Mouse (Mus musculus): ENCODE measurements around the gene Tmem121. TPM values are rescaled to one million over a fixed set of nuclear protein-coding genes. Genes with fewer than 3 reads are reported as not detected.
A peak's percentile ranks its signal among the peaks of the same experiment; 100 is the strongest.
"Not testable (repeated sequence)": the region's sequence is repeated elsewhere in the genome, so short reads cannot be mapped to it uniquely, and the experiment has no call there.

Gene Tmem121
- total RNA-seq, 2 experiments from 2014 or later: 0.15 TPM

GRCm38 (mm10) chr12:113181020-113181419 is 4.7 kb upstream of the Tmem121 start:
- intact Hi-C loops (cut with DNase I): no loop called here
- no peak for DNase-seq

GRCm38 (mm10) chr12:113184945-113185344 is 785 bp upstream of the Tmem121 start:
- DNase-seq: no peak
- intact Hi-C loops (cut with DNase I): no loop called here

- no peak for DNase-seq
- intact Hi-C loops (cut with DNase I): no loop called here
Measured at GRCm38 (mm10) chr12:113186326-113187010, 738 bp downstream of the Tmem121 start.

- no peak for DNase-seq
- intact Hi-C loops (cut with DNase I): no loop called here
Measured at GRCm38 (mm10) chr12:113187011-113187375, 1.3 kb downstream of the Tmem121 start.

GRCm38 (mm10) chr12:113187584-113188295 is 2.0 kb downstream of the Tmem121 start:
- DNase-seq: peak; percentile 54 to 63
- intact Hi-C loops (cut with DNase I): no loop called here

GRCm38 (mm10) chr12:113188349-113189055 is 2.8 kb downstream of the Tmem121 start:
- intact Hi-C loops (cut with DNase I): no loop called here

GRCm38 (mm10) chr12:113193423-113193822 is 7.7 kb downstream of the Tmem121 start:
- DNase-seq: no peak
- intact Hi-C loops (cut with DNase I): no loop called here

More at GRCm38 (mm10) chr12:113188349-113189055, 2.8 kb downstream of the Tmem121 start:
- no peak for DNase-seq

- intact Hi-C loops (cut with DNase I); DNase-seq: not testable (repeated sequence)
Measured at GRCm38 (mm10) chr12:113199132-113199531, 13.4 kb downstream of the Tmem121 start.

GRCm38 (mm10) chr12:113201301-113201700 is 15.6 kb downstream of the Tmem121 start:
- DNase-seq: no peak

GRCm38 (mm10) chr12:113202008-113202407 is 16.3 kb downstream of the Tmem121 start:
- DNase-seq: no peak
- intact Hi-C loops (cut with DNase I): no loop called here

More at GRCm38 (mm10) chr12:113201301-113201700, 15.6 kb downstream of the Tmem121 start:
- intact Hi-C loops (cut with DNase I): no loop called here

GRCm38 (mm10) chr12:113203522-113203921 is 17.8 kb downstream of the Tmem121 start:
- intact Hi-C loops (cut with DNase I): no loop called here
- no peak for DNase-seq

- intact Hi-C loops (cut with DNase I): no loop called here
- no peak for DNase-seq
Measured at GRCm38 (mm10) chr12:113205251-113205942, 19.7 kb downstream of the Tmem121 start.

- intact Hi-C loops (cut with DNase I): no loop called here
- DNase-seq: no peak
Measured at GRCm38 (mm10) chr12:113207737-113208136, 22.0 kb downstream of the Tmem121 start.

- DNase-seq: no peak
- intact Hi-C loops (cut with DNase I): no loop called here
Measured at GRCm38 (mm10) chr12:113210586-113211378, 25.1 kb downstream of the Tmem121 start.

GRCm38 (mm10) chr12:113211772-113212171 is 26.0 kb downstream of the Tmem121 start:
- intact Hi-C loops (cut with DNase I): no loop called here
- no peak for DNase-seq

GRCm38 (mm10) chr12:113212326-113212924 is 26.7 kb downstream of the Tmem121 start:
- intact Hi-C loops (cut with DNase I): no loop called here

GRCm38 (mm10) chr12:113213226-113213625 is 27.5 kb downstream of the Tmem121 start:
- intact Hi-C loops (cut with DNase I): no loop called here
- DNase-seq: no peak

More at GRCm38 (mm10) chr12:113212326-113212924, 26.7 kb downstream of the Tmem121 start:
- no peak for DNase-seq

- intact Hi-C loops (cut with DNase I): no loop called here
- DNase-seq: no peak
Measured at GRCm38 (mm10) chr12:113214072-113214808, 28.5 kb downstream of the Tmem121 start.

All from gastrocnemius, postnatal 36 days (tissue).